Mouse (Mus musculus) G1E (cell line): Measurements from ENCODE around the gene Prdm5.

ENCODE experiments used
- CTCF ChIP-seq: IDR thresholded peaks from 2 replicates; pipeline ENCODE4 v1.5.1; 2012; ENCODE audit warnings: low read depth, low read length, inconsistent platforms, mixed read lengths
- GATA1 ChIP-seq: IDR thresholded peaks from 2 replicates; pipeline ENCODE4 v1.6.1; 2012; ENCODE audit warnings: borderline replicate concordance, low read length, inconsistent platforms, mixed read lengths
- GATA2 ChIP-seq: IDR thresholded peaks from 2 replicates; pipeline ENCODE4 v1.6.1; 2012; ENCODE audit warnings: low read depth, low read length, inconsistent platforms, borderline replicate concordance
- POLR2AphosphoS5 ChIP-seq: IDR thresholded peaks from 2 replicates; pipeline ENCODE4 v1.6.1; 2012; ENCODE audit warnings: low read depth, low read length, inconsistent platforms; ENCODE audit not compliant: insufficient replicate concordance

- TF ChIP-seq CTCF (no peak), GATA1 (no peak), POLR2AphosphoS5 (no peak), GATA2 (no peak)
These were observed 49.9 kb downstream of the Prdm5 start for GRCm38 (mm10) chr6:65828656-65829055.
